Mouse (Mus musculus) spleen, adult 2 months (tissue): Measurements from ENCODE around the gene Etfa. TPM values are rescaled to one million over a fixed set of nuclear protein-coding genes. Genes with fewer than 3 reads are reported as not detected.

Experiments used
- DNase-seq, 2 experiments: peaks; one replicate each; pipeline versions ENCODE4 v3.0.0 to v3.0.0-alpha.2; 2012 to 2021; ENCODE audit warnings: low spot score in 2 of 2, low read depth in 1 of 2
- H3K27ac ChIP-seq: fragments of 200-500 bp; 2 replicates; pipeline ENCODE4 v1.5.1; 2012; ENCODE audit warnings: low read length, inconsistent platforms; ENCODE audit not compliant: insufficient read depth
- H3K27me3 ChIP-seq: fragments of 200-500 bp; 2 replicates; pipeline ENCODE4 v1.6.1; 2012; ENCODE audit warnings: mild to moderate bottlenecking, moderate library complexity, low read length, inconsistent platforms; ENCODE audit not compliant: control insufficient read depth, insufficient read depth
- H3K36me3 ChIP-seq: fragments of 200-500 bp; 2 replicates; pipeline ENCODE4 v1.6.1; 2012; ENCODE audit warnings: mild to moderate bottlenecking, low read length, inconsistent platforms; ENCODE audit not compliant: control insufficient read depth, insufficient read depth
- H3K4me1 ChIP-seq: fragments of 200-500 bp; 2 replicates; pipeline ENCODE4 v1.6.1; 2011; ENCODE audit warnings: inconsistent platforms; ENCODE audit not compliant: control insufficient read depth, insufficient read depth, insufficient read length
- H3K4me3 ChIP-seq: fragments of 200-500 bp; 2 replicates; pipeline ENCODE4 v1.5.1; 2011; ENCODE audit warnings: mild to moderate bottlenecking, inconsistent platforms; ENCODE audit not compliant: insufficient read depth, insufficient read length; ENCODE audit errors: extremely low read depth
- CTCF ChIP-seq: fragments of 200-500 bp; IDR thresholded peaks from 2 replicates; pipeline ENCODE4 v1.5.1; 2011; ENCODE audit warnings: mild to moderate bottlenecking, inconsistent platforms; ENCODE audit not compliant: insufficient read depth, insufficient read length, insufficient replicate concordance; ENCODE audit errors: extremely low read depth
- POLR2A ChIP-seq: fragments of 200-500 bp; IDR thresholded peaks from 2 replicates; pipeline ENCODE4 v1.6.1; 2011; ENCODE audit warnings: low read depth, low read length, inconsistent platforms
- WGBS: fragments of 180-500 bp; shearing (Covaris S2); methylation state at CpG from one replicate; pipeline ENCODE4 v1.1.7; 2018; 5-methylcytosine and 5-hydroxymethylcytosine counted together
- polyA plus RNA-seq: library from polyadenylated mRNA; depleted of rRNA; stranded (reverse); fragments of >200 nt; gene quantifications from 2 replicates; pipeline ENCODE4 v1.2.3, GENCODE M21; 2012

Gene Etfa
- polyA plus RNA-seq, 1 experiment, result 15.9 TPM

GRCm38 (mm10) chr9:55545556-55546175 lies 33.6 kb upstream of the Etfa start:
- WGBS, result 16% methylated on average over 41 of the region's 41 CpGs
- peaks cover 57% of the 10 kb centered on the region for H3K27me3 ChIP-seq

GRCm38 (mm10) chr9:55544861-55545555 lies 33.0 kb upstream of the Etfa start:
- no peak for DNase-seq

More at GRCm38 (mm10) chr9:55545556-55546175, 33.6 kb upstream of the Etfa start:
- Histone ChIP-seq H3K4me1 (peaks cover 33% of the 10 kb centered on the region), H3K27ac (no peak overlapping the region), H3K36me3 (no peaks in the 10 kb centered on the region), H3K4me3 (no peak overlapping the region)
- TF ChIP-seq CTCF (no peak), POLR2A (no peak)
- DNase-seq, result no peak

GRCm38 (mm10) chr9:55543703-55544401 lies 31.8 kb upstream of the Etfa start:
- no peak for DNase-seq
- H3K27me3 ChIP-seq, result peaks cover 64% of the 10 kb centered on the region
- H3K4me1 ChIP-seq, result peaks cover 33% of the 10 kb centered on the region
- no peak overlapping the region for H3K27ac ChIP-seq
- no peaks in the 10 kb centered on the region for H3K36me3 ChIP-seq
- 4% methylated on average over 46 of the region's 46 CpGs for WGBS
- TF ChIP-seq POLR2A, result no peak
- no peak for TF ChIP-seq CTCF
- H3K4me3 ChIP-seq, result peak overlapping the region; percentile 0; the same call in 1 of the 2 replicates

More at GRCm38 (mm10) chr9:55544861-55545555, 33.0 kb upstream of the Etfa start:
- Histone ChIP-seq H3K27ac (no peak overlapping the region), H3K36me3 (no peaks in the 10 kb centered on the region), H3K27me3 (peaks cover 60% of the 10 kb centered on the region), H3K4me1 (peaks cover 33% of the 10 kb centered on the region), H3K4me3 (no peak overlapping the region)
- TF ChIP-seq POLR2A, result no peak
- TF ChIP-seq CTCF, result no peak
- WGBS, result 7% methylated on average over 30 of the region's 30 CpGs

GRCm38 (mm10) chr9:55543336-55543702 lies 31.3 kb upstream of the Etfa start:
- H3K4me1 ChIP-seq, result peaks cover 33% of the 10 kb centered on the region
- WGBS, result 21% methylated on average over 8 of the region's 8 CpGs
- no peak for DNase-seq
- no peak overlapping the region for H3K27ac ChIP-seq
- H3K36me3 ChIP-seq, result no peaks in the 10 kb centered on the region
- H3K4me3 ChIP-seq, result no peak overlapping the region
- TF ChIP-seq POLR2A (no peak), CTCF (no peak)
- H3K27me3 ChIP-seq, result peaks cover 67% of the 10 kb centered on the region

- TF ChIP-seq CTCF, result no peak
- no peak for TF ChIP-seq POLR2A
- peaks cover 33% of the 10 kb centered on the region for H3K4me1 ChIP-seq
- no peaks in the 10 kb centered on the region for H3K36me3 ChIP-seq
- H3K4me3 ChIP-seq, result peak overlapping the region; percentile 6; the same call in 1 of the 2 replicates
- H3K27me3 ChIP-seq, result peaks cover 68% of the 10 kb centered on the region
- WGBS, result 6% methylated on average over 59 of the region's 59 CpGs
- H3K27ac ChIP-seq, result no peak overlapping the region
- DNase-seq, result no peak
These were observed 30.6 kb upstream of the Etfa start for GRCm38 (mm10) chr9:55542366-55543325.
